Mouse (Mus musculus): ENCODE results near the gene Apoc3.

Apoc3 gene

DNA sequence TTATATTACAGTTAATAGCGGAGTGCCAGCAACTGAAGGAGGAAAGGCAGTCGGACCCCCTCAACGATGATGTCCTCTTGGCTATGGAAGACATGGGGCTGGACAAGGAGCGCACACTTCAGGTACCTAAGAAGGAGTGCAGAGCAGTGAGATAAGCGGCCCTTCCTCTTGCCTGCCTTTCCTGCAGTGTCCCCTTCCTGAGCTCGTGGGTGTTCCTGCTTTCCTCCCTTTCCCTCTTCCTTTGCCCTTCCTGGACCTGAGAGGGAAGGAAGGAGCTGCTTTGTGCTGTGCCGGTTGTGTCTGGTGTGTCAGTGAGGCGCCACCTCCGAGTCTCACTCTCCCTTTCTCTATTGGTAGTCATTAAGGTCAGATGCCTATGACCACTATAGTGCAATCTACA is 40.6 kb downstream of the Apoc3 start:
- no peak for DNase-seq (ENCODE audit: low spot score in 2 of 2)

DNA sequence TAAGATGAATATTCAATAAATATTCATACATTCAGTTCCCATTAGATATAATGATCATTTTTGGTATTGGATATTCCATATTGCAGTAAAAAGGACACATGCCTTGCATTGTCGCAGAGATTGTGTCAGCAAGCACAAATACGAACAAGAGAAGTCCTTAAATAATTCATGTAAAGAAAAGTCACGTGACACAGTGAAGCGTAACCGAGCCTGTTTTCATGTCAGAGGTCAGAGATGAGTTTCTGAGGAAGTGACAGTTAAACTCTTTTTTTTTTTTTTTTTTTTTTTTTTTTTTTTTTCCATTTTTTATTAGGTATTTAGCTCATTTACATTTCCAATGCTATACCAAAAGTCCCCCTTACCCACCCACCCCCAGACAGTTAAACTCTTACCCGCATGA is 42.8 kb downstream of the Apoc3 start:
- no peak for DNase-seq (ENCODE audit: low spot score in 2 of 2)

DNA sequence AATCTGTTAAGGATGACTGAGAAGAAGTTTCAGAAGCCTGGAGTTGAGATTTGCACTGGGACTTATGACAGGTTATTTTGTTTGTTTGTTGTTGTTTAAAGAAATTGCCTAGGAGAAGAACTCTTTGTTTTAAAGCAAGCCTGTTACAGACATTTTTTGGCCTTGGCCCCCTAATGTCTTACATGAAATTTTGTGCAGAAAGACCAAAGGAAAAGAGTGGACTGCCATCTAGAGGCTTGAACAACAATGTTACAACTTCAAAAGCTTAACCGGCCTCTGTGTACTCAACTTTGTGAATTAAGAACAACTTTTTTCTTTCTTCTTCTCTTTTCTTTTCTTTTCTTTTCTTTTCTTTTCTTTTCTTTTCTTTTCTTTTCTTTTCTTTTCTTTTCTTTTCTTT is 43.8 kb downstream of the Apoc3 start:
- DNase-seq (ENCODE audit: low spot score in 2 of 2) = no peak

DNA sequence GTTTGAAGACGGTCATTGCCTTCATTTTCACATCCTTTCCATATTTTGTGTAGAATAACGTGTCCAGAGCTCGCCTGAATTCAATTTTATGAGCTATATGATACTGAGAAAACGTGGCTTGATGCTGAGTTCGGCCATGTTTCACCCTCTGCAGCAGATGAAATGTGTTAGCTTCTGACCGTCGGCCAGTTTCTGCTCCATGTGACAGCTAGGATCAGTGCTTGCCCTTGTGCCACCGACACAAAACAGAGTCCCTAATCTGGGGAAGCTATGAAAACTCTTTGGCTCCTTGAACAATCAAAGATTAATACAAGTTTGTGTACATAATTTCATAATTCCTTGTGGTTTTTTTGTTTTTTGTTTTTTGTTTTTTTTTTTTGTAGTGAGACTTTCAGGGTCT is 44.2 kb downstream of the Apoc3 start:
- DNase-seq (ENCODE audit: low spot score in 2 of 2) = no peak

DNA sequence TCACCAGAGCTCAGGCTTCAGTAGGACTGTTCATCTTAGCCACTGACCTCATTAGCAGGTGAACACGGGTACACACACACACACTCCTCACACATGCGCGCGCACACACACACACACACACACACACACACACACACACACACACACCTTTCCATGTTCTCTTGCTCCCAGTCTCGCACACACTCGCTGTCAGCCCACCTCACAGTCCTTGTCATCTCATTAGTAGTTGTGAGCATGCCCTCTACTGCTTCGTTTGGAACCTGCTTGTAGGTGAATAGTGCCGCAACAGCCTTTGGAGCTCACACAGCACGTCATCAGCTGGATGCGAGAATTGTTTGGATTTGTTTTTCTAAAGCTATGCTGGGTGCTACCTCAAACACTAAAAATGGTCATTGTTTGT is 46.1 kb downstream of the Apoc3 start:
- no peak for DNase-seq (ENCODE audit: low spot score in 2 of 2)

DNA sequence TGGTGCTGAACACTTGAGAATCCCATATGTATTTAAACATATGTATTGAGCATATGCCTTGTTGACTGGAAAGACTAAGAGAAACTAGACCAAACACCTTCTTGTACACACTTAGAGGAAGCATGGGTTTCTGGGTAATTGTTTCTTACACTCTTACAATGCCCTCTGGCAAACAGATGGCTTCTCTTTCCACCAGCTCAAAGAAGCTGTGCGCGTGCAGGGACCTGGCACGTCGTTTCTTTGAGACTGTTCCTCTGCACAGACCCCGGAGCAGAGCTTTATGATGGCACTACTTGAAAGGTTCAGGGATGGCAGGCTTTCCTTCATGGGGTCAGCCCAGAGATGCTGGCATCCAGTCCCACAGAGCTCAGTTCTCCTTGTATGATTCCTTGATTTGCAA is 46.5 kb downstream of the Apoc3 start:
- no peak for DNase-seq (ENCODE audit: low spot score in 2 of 2)

DNA sequence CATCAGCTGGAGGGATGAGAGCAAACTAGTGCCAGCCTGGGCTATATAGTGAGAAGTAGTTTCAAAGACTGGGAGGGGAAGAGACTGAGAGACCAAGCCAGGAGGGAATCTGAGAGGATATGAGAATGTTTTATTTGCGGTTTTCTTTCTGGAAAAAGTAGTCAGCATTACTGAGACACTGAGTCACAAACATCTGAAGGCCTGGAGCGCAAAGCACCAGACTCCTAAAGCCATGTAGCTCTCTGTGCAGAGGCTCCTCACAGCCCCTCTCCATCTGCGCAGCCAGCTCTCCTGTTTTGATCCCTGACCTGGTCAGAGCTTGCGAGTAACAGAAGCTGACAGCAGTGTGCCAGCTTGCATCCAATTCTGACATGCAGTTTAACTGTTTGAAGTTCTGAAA is 47.1 kb downstream of the Apoc3 start:
- DNase-seq (ENCODE audit: low spot score in 2 of 2) = no peak

DNA sequence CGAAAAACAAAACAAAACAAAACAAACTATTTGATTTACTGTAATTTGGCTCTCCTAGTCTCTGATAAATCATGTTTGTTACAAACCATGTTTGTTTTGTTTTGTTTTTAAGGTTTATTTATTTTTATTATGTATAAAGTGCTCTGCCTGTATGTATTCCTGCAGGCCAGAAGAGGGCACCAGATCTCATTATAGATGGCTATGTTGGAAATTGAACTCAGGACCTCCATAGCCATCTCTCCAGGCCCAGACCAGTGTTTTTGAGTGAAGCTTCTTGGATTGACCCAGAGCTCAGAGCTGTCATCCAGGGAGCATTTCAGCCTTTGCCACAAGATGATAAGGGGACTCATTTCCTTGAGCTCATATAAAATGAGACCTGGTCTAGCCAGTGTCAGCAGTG is 49.0 kb downstream of the Apoc3 start:
- DNase-seq (ENCODE audit: low spot score in 2 of 2) = no peak

DNA sequence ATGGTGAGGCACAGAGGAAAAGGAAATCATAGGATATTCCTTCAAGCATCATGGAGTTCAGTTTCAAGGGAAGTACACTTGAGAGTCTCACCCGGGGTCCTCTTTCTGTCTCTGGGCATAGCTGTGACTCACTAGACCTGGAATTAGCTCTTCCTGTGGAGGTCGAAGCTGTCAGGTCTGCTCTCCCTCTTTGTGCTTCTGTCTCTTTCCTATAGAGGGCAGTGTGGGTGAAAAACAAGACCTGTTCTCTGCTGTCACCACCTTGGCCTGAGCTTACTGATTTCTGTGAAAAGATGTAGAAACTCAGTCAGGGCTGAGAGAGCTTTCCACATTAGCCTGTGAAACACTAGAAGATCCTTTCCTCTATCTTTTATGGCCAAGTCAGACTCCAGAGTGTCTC is 50.2 kb downstream of the Apoc3 start:
- no peak for DNase-seq (ENCODE audit: low spot score in 2 of 2)

DNA sequence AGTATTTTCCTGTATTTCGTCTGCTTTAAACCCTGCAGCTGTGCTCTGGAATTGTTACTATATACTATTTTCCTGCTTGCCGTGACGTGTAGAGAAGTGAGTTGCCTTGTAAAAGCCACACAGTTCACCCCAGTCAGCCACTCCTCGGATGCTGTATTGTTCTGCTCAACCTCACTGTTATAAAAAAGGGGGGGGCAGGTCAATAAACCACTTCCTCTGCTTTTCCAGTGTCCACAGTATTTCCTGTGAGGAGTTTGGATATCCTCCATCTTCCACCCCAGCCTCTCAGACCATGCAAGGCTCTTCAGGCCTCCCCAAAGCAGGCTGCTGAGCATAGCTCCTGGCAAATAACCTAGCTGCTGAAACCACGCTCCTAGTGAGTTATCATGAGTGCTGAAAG is 50.9 kb downstream of the Apoc3 start:
- DNase-seq (ENCODE audit: low spot score in 2 of 2) = no peak

Measured in frontal cortex, postnatal 14 days (tissue).